In the genomic region with DNA sequence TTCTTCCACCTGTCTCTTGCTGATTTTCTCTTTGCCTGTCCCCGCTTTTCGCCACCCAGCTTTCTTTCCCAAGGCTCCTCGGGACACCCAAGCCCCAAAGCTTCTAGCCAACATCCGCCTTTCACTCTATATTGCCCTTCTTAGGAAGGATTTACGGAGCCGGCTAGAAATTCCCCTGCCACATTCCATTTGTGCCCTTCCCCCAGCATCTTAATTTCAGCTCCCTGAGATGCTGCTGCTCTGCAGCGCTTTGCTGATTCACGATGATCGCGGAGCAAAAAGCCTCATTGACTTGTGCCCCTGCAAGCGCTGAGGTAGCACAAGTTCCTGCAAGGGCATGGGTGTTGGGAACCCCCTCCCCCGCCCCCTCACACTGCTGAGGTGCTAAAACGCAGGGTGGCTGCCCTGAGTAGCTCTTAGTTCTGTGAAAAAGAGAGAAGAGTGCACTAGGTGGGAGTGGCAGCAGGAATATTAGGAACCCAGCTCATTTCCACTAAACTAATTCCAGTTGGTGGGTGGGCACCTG, we compare ENCODE assay signal across 9 mouse cellular contexts. TPM values are rescaled to one million over a fixed set of nuclear protein-coding genes. Genes with fewer than 3 reads are reported as not detected.
DNase-seq lines count a peak whose midpoint lies in the region; ATAC-seq lines count a peak whose summit lies in the region.
"Had no signal": no experiment of that assay in that cellular context is flagged by ENCODE, and none has a peak within 500 bp of the region (broad histone marks: within the 10 kb centered on the region; RNA-seq: fewer than 3 reads in every experiment).

No protein-coding gene starts in this region.

- peaks cover 4% of the 10 kb centered on the region; the same call in 1 of the 2 replicates for H3K4me1 ChIP-seq in lung, embryonic 15.5 days
- peaks cover 11% of the 10 kb centered on the region for H3K4me1 ChIP-seq in midbrain, embryonic 10.5 days
- peaks cover 2% of the 10 kb centered on the region; the same call in 1 of the 2 replicates for H3K4me1 ChIP-seq in stomach, embryonic 16.5 days (ENCODE audit: control insufficient read depth, insufficient read depth, low read length)

- peaks cover 49% of the 10 kb centered on the region for H3K27me3 ChIP-seq in lung, embryonic 15.5 days
- peaks cover 62% of the 10 kb centered on the region for H3K27me3 ChIP-seq in midbrain, embryonic 10.5 days (ENCODE audit: low read depth, poor library complexity, severe bottlenecking)
- peaks cover 15% of the 10 kb centered on the region; the same call in 1 of the 2 replicates for H3K27me3 ChIP-seq in stomach, embryonic 16.5 days (ENCODE audit: control insufficient read depth, insufficient read depth, low read length)

- DNase-seq in cerebellum, postnatal 10 days, result peak; percentile 12 to 16
- DNase-seq in cerebellum, adult 9-10 months, result no peak
- no peak for DNase-seq in lung, postnatal 25 days (ENCODE audit: low spot score)
- DNase-seq in midbrain, embryonic 10.5 days (ENCODE audit: low spot score), result peak; percentile 14
- no peak for DNase-seq in frontal cortex, postnatal 10 days (ENCODE audit: low spot score in 2 of 2)

- no peak overlapping the region for H3K4me3 ChIP-seq in lung, embryonic 15.5 days
- peak overlapping the region; percentile 61 for H3K4me3 ChIP-seq in midbrain, embryonic 10.5 days
- H3K4me3 ChIP-seq in stomach, embryonic 16.5 days (replicated peaks; ENCODE audit: low read length), result 0 out of 2 replicates have a peak overlapping the region, but pooled peaks have one; percentile 8

- no peaks in the 10 kb centered on the region for H3K9me3 ChIP-seq in lung, embryonic 15.5 days
- H3K9me3 ChIP-seq in midbrain, embryonic 10.5 days (replicated peaks), result peaks cover 5% of the 10 kb centered on the region; the same call in 1 of the 2 replicates
- H3K9me3 ChIP-seq in stomach, embryonic 16.5 days (replicated peaks; ENCODE audit: control insufficient read depth, low read length), result no peaks in the 10 kb centered on the region

- ATAC-seq in lung, embryonic 15.5 days (ENCODE audit: borderline replicate concordance, extremely low read depth, low FRiP score, low TSS enrichment), result no peak
- ATAC-seq in stomach, embryonic 16.5 days (ENCODE audit: insufficient read depth, low FRiP score), result no peak
- ATAC-seq in activated CD4-positive, CD25-positive, alpha-beta regulatory T cell, adult 4 months, result no peak
- ATAC-seq: inflammation-experienced regulatory T-cells, adult 6 months had no signal

- H3K4me2 ChIP-seq in lung, embryonic 15.5 days, result peak overlapping the region; percentile 22; the same call in 1 of the 2 replicates
- peak overlapping the region; percentile 27; the same call in 1 of the 2 replicates for H3K4me2 ChIP-seq in stomach, embryonic 16.5 days (ENCODE audit: low read depth, low read length)

- no peak overlapping the region for H3K9ac ChIP-seq in lung, embryonic 15.5 days
- no peak overlapping the region for H3K9ac ChIP-seq in stomach, embryonic 16.5 days (ENCODE audit: low read length)

- H3K27ac ChIP-seq in lung, embryonic 15.5 days, result no peak overlapping the region
- no peak overlapping the region for H3K27ac ChIP-seq in midbrain, embryonic 10.5 days (replicated peaks)
- H3K27ac ChIP-seq in stomach, embryonic 16.5 days (ENCODE audit: low read length), result no peak overlapping the region

- H3K36me3 ChIP-seq in lung, embryonic 15.5 days, result no peaks in the 10 kb centered on the region
- no peaks in the 10 kb centered on the region for H3K36me3 ChIP-seq in midbrain, embryonic 10.5 days
- no peaks in the 10 kb centered on the region for H3K36me3 ChIP-seq in stomach, embryonic 16.5 days (ENCODE audit: control insufficient read depth, insufficient read depth, low read length)

- 13% methylated on average over 13 of the region's 13 CpGs for WGBS in lung, embryonic 15.5 days
- WGBS in midbrain, embryonic 10.5 days, result 16% methylated on average over 13 of the region's 13 CpGs
- WGBS in stomach, embryonic 16.5 days, result 11% methylated on average over 13 of the region's 13 CpGs

RNA-seq across cellular contexts. Expression of gene Gm15155, which starts 1.2 kb away (rescaled TPM):
- not detected in 2 replicates for polyA plus RNA-seq in lung, embryonic 15.5 days (2015; fragmentation: Nextera tagmentation; extraction: Ambion mirVana)
- polyA plus RNA-seq in midbrain, embryonic 10.5 days (2016; fragmentation: Nextera tagmentation; extraction: Ambion mirVana), result not detected in 2 replicates
- polyA plus RNA-seq in stomach, embryonic 16.5 days (2015; fragmentation: Nextera tagmentation; extraction: Ambion mirVana), result not detected in 2 replicates
- polyA plus RNA-seq in activated CD4-positive, CD25-positive, alpha-beta regulatory T cell, adult 4 months (2017; shearing (Covaris generic)), result not detected
- polyA plus RNA-seq: inflammation-experienced regulatory T-cells, adult 6 months had no signal

RNA-seq across cellular contexts. Expression of gene Ptchd1, which starts 2.1 kb away (rescaled TPM):
- polyA plus RNA-seq in lung, embryonic 15.5 days (2015; fragmentation: Nextera tagmentation; extraction: Ambion mirVana), result 0.29 and 0.49 TPM in 2 replicates
- polyA plus RNA-seq in midbrain, embryonic 10.5 days (2016; fragmentation: Nextera tagmentation; extraction: Ambion mirVana), result 0.72 and 1.0 TPM in 2 replicates
- 2.0 and 2.8 TPM in 2 replicates for polyA plus RNA-seq in stomach, embryonic 16.5 days (2015; fragmentation: Nextera tagmentation; extraction: Ambion mirVana)
- polyA plus RNA-seq in activated CD4-positive, CD25-positive, alpha-beta regulatory T cell, adult 4 months (2017; shearing (Covaris generic)), result not detected
- polyA plus RNA-seq: inflammation-experienced regulatory T-cells, adult 6 months had no signal

Comparison
In these comparisons a context has a peak if more than half of its experiments do, and no peak if none do; other contexts are left out.
1. DNase-seq: peak in cerebellum, postnatal 10 days (2 of 2) and midbrain, embryonic 10.5 days (single experiment); none in cerebellum, adult 9-10 months (single experiment), lung, postnatal 25 days (single experiment) and frontal cortex, postnatal 10 days (0 of 2).